Mouse (Mus musculus) liver, embryonic 14.5 days (tissue): ENCODE results near the gene Stx1a.

Source experiments
- CTCF ChIP-seq: IDR thresholded peaks from 2 replicates; pipeline ENCODE4 v1.5.1; 2016; ENCODE audit warnings: antibody characterized with exemption, low read depth, control low read depth
- EP300 ChIP-seq: IDR thresholded peaks from 2 replicates; pipeline ENCODE4 v1.6.1; 2016; ENCODE audit warnings: antibody characterized with exemption, low read depth

DNA sequence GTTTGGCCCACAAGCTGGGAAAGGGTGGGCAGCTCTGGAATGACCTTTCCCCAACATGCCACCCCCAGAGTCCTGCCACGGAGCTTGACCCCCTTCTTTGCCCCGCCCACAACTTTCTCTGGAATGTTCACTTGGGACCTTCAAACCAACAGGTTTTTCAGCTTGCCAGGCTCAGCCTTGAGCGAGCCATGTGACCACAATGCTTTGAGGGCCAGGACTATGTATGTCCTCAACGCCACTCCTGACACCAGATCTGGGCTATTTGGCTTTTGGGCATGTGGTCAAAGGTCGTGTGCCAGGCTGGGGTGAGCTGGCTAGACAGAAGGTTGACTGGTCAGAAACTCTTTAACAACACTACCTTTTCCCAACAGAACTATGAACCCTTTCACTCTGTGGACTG is 21.1 kb upstream of the Stx1a start:
- no peak for TF ChIP-seq EP300
- TF ChIP-seq CTCF, result no peak
